ENCODE assay signal across 8 mouse cellular contexts in genomic region chr2:160740521-160741156, GRCm38 (mm10). TPM values are rescaled to one million over a fixed set of nuclear protein-coding genes. Genes with fewer than 3 reads are reported as not detected.
A peak's percentile ranks its signal among the peaks of the same experiment; 100 is the strongest.
DNase-seq lines count a peak whose midpoint lies in the region; ATAC-seq lines count a peak whose summit lies in the region.

No protein-coding gene starts in this region.

- DNase-seq in heart, adult 11 months, result no peak
- DNase-seq in neural tube, embryonic 10.5 days (ENCODE audit: extremely low spot score, low spot score), result no peak
- DNase-seq in induced T-regulatory cell, adult 2 months (ENCODE audit: low read depth), result peak; percentile 71
- peak; percentile 70 for DNase-seq in thymus, postnatal 25 days
- DNase-seq in urinary bladder, postnatal 10 days (ENCODE audit: low spot score), result no peak
- DNase-seq in left cerebral cortex, adult 18-20 months (ENCODE audit: low spot score in 2 of 2), result no peak

- no peak for ATAC-seq in heart, embryonic 14.5 days (ENCODE audit: insufficient number of reproducible peaks, insufficient read depth, low FRiP score, low read depth)
- ATAC-seq in neural tube, embryonic 13.5 days (ENCODE audit: low read depth), result no peak

- H3K9me3 ChIP-seq in heart, embryonic 14.5 days (ENCODE audit: control insufficient read depth, low read length), result no peaks in the 10 kb centered on the region
- no peaks in the 10 kb centered on the region for H3K9me3 ChIP-seq in neural tube, embryonic 13.5 days

- peaks cover 15% of the 10 kb centered on the region for H3K36me3 ChIP-seq in heart, embryonic 14.5 days (ENCODE audit: control insufficient read depth, insufficient read depth, low read length)
- H3K36me3 ChIP-seq in neural tube, embryonic 13.5 days, result peaks cover 46% of the 10 kb centered on the region

- no peak overlapping the region for H3K4me2 ChIP-seq in heart, embryonic 14.5 days (ENCODE audit: low read length)
- H3K4me2 ChIP-seq in neural tube, embryonic 13.5 days, result no peak overlapping the region

- H3K27me3 ChIP-seq in heart, embryonic 14.5 days (ENCODE audit: control insufficient read depth, insufficient read depth, low read length), result no peaks in the 10 kb centered on the region
- H3K27me3 ChIP-seq in neural tube, embryonic 13.5 days, result no peaks in the 10 kb centered on the region

- peaks cover 52 to 88% of the 10 kb centered on the region in 2 experiments for H3K4me1 ChIP-seq in heart, embryonic 14.5 days (ENCODE audit: control insufficient read depth in 2 of 2, insufficient read depth in 2 of 2, low read length in 2 of 2)
- peaks cover 95% of the 10 kb centered on the region for H3K4me1 ChIP-seq in neural tube, embryonic 13.5 days (replicated peaks)

- no peak overlapping the region for H3K9ac ChIP-seq in heart, embryonic 14.5 days (ENCODE audit: low read length)
- H3K9ac ChIP-seq in neural tube, embryonic 13.5 days, result no peak overlapping the region

- no peak overlapping the region for H3K4me3 ChIP-seq in heart, embryonic 14.5 days (ENCODE audit: control insufficient read depth in 1 of 2, insufficient read depth in 1 of 2, low read depth in 1 of 2, low read length in 2 of 2)
- H3K4me3 ChIP-seq in neural tube, embryonic 13.5 days, result no peak overlapping the region

- 77% methylated on average over 11 of the region's 11 CpGs for WGBS in heart, embryonic 14.5 days
- WGBS in neural tube, embryonic 13.5 days, result 64% methylated on average over 11 of the region's 11 CpGs

- H3K27ac ChIP-seq in heart, embryonic 14.5 days (replicated peaks in 1 of 2; ENCODE audit: control insufficient read depth in 1 of 2, insufficient read depth in 1 of 2, low read depth in 2 of 2, low read length in 2 of 2), result peak overlapping the region; percentile 34 to 77; a peak in 3 of 4 replicates
- H3K27ac ChIP-seq in neural tube, embryonic 13.5 days (replicated peaks), result peak overlapping the region; percentile 18; the same call in 1 of the 2 replicates

RNA-seq across cellular contexts. Expression of gene Plcg1, which starts 9.5 kb away (rescaled TPM):
- polyA plus RNA-seq in heart, embryonic 14.5 days (2014; fragmentation: Nextera tagmentation; extraction: Ambion mirVana), result 33.1 and 33.7 TPM in 2 replicates
- polyA plus RNA-seq in neural tube, embryonic 13.5 days (2015; fragmentation: Nextera tagmentation; extraction: Ambion mirVana), result 67.5 and 68.0 TPM in 2 replicates
- 100 to 1,000 TPM; 109 to 113 TPM for total RNA-seq in left cerebral cortex, adult 18-20 months (2021)

Comparison
In these comparisons a context has a peak if more than half of its experiments do, and no peak if none do; other contexts are left out.
1. DNase-seq: peak in induced T-regulatory cell, adult 2 months (single experiment) and thymus, postnatal 25 days (single experiment); none in heart, adult 11 months (single experiment), neural tube, embryonic 10.5 days (single experiment), urinary bladder, postnatal 10 days (single experiment) and left cerebral cortex, adult 18-20 months (0 of 2).